ENCODE assay signal across 8 mouse cellular contexts in the genomic region with DNA sequence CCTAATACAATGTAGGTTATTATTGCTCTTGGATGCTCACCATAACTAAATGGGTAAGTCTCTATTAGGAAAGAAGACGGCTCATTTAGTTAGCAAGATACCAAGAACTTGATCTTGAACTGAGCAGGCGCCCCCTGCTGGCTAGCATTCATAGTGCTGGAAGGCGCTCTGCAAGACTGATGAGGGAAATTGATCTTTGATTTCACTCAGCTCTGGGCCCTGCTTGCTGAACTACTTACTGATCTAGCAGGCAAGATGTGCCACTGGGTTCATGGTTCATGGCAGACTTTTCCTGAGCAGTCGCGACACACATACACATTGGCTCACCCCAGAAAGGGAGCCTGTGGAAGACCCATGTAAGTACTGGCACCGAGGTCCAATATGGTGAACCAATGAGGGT. TPM values are rescaled to one million over a fixed set of nuclear protein-coding genes. Genes with fewer than 3 reads are reported as not detected.
DNase-seq lines count a peak whose midpoint lies in the region; ATAC-seq and TF ChIP-seq lines count a peak whose summit lies in the region.

No protein-coding gene starts in this region.

- no peaks in the 10 kb centered on the region for H3K36me3 ChIP-seq in heart, embryonic 11.5 days (ENCODE audit: control insufficient read depth, insufficient read depth, low read length)
- no peaks in the 10 kb centered on the region for H3K36me3 ChIP-seq in thymus, adult 2 months (ENCODE audit: control insufficient read depth, insufficient read depth, low read length)

- 35% methylated on average over 6 of the region's 6 CpGs for WGBS in heart, embryonic 11.5 days (ENCODE audit: insufficient replicate concordance)
- WGBS in thymus, adult 2 months: 41% methylated on average over 6 of the region's 6 CpGs

- ATAC-seq in heart, embryonic 11.5 days (replicated peaks; ENCODE audit: insufficient number of reproducible peaks, low FRiP score, low TSS enrichment): no peak

- H3K4me3 ChIP-seq in heart, embryonic 11.5 days (ENCODE audit: low read depth, low read length): no peak overlapping the region
- H3K4me3 ChIP-seq in thymus, adult 2 months (ENCODE audit: control insufficient read depth, insufficient read depth, low read length): no peak overlapping the region

- TF ChIP-seq CTCF in thymus, adult 2 months (IDR thresholded peaks at IDR 0.05; ENCODE audit: borderline replicate concordance, control insufficient read depth, extremely low read depth, insufficient read depth, low read length, poor library complexity): peak; percentile 38; the same call in 1 of the 2 replicates

- H3K27me3 ChIP-seq in heart, embryonic 11.5 days (ENCODE audit: control insufficient read depth, insufficient read depth, low read length): no peaks in the 10 kb centered on the region
- H3K27me3 ChIP-seq in thymus, adult 2 months (ENCODE audit: control insufficient read depth, insufficient read depth, low read length): no peaks in the 10 kb centered on the region

- peak; percentile 91 for DNase-seq in heart, adult 11 months
- peak; percentile 67 for DNase-seq in adrenal gland, adult 2 months
- DNase-seq in embryo, embryonic 11.5 days (ENCODE audit: low read depth, low spot score): peak; percentile 67
- DNase-seq in heart, postnatal 25 days (ENCODE audit: low spot score): peak; percentile 14
- peak; percentile 73 to 79 for DNase-seq in left cerebral cortex, postnatal 25 days (ENCODE audit: low spot score in 2 of 2)
- DNase-seq in ovary, postnatal 10 days (ENCODE audit: low spot score): peak; percentile 60
- DNase-seq in thymus, adult 2 months: peak; percentile 76

- TF ChIP-seq POLR2A in thymus, adult 2 months (IDR thresholded peaks at IDR 0.05; ENCODE audit: control insufficient read depth, extremely low read depth, insufficient read depth, low read length, poor library complexity): no peak

- H3K27ac ChIP-seq in heart, embryonic 11.5 days (ENCODE audit: low read depth, low read length): no peak overlapping the region
- H3K27ac ChIP-seq in thymus, adult 2 months (ENCODE audit: control insufficient read depth, insufficient read depth, low read length): no peak overlapping the region

- no peak overlapping the region; the same call in 1 of the 2 replicates for H3K4me2 ChIP-seq in heart, embryonic 11.5 days

- intact Hi-C loops in heart, postnatal 25 days (cut with DNase I): loop anchor here (2.0 to 5.0 kb wide), 2 partner anchors 46 to 507 kb away; no protein-coding TSS in a partner anchor
- intact Hi-C loops in left cerebral cortex, postnatal 25 days (cut with DNase I): loop anchor here (1.0 to 2.0 kb wide), 3 partner anchors 46 to 744 kb away; no protein-coding TSS in a partner anchor

- peaks cover under 1% of the 10 kb centered on the region; the same call in 1 of the 2 replicates for H3K4me1 ChIP-seq in heart, embryonic 11.5 days (ENCODE audit: control insufficient read depth, insufficient read depth, low read length)
- H3K4me1 ChIP-seq in thymus, adult 2 months (replicated peaks; ENCODE audit: control insufficient read depth, insufficient read depth, low read length): peaks cover under 1% of the 10 kb centered on the region

- no peak overlapping the region for H3K9ac ChIP-seq in heart, embryonic 11.5 days (ENCODE audit: low read depth, low read length)

- H3K9me3 ChIP-seq in heart, embryonic 11.5 days (replicated peaks; ENCODE audit: control insufficient read depth, low read length): no peaks in the 10 kb centered on the region

RNA-seq across cellular contexts. Expression of a gene that starts 4.2 kb away (rescaled TPM):
- 84.9 and 93.0 TPM in 2 replicates for polyA plus RNA-seq in heart, embryonic 11.5 days (2014; fragmentation: Nextera tagmentation; extraction: Ambion mirVana)
- total RNA-seq in adrenal gland, adult 2 months (2021): 100 to 1,000 TPM; 159 to 173 TPM
- polyA plus RNA-seq in adrenal gland, adult 2 months (2012; rRNA removed): 31.4 and 41.9 TPM in 2 replicates
- total RNA-seq in heart, postnatal 25 days (2021): 10 to 100 TPM; 36.4 to 41.4 TPM
- 10 to 100 TPM; 62.3 to 64.3 TPM for total RNA-seq in left cerebral cortex, postnatal 25 days (2021)
- 72.4 and 81.4 TPM in 2 replicates for polyA plus RNA-seq in thymus, adult 2 months (2012; rRNA removed)

RNA-seq across cellular contexts. Expression of a gene that starts 21.7 kb away (rescaled TPM):
- polyA plus RNA-seq in heart, embryonic 11.5 days (2014; fragmentation: Nextera tagmentation; extraction: Ambion mirVana): not detected in 2 replicates
- total RNA-seq in adrenal gland, adult 2 months (2021): under 1 TPM in 1 of 2 experiments, not detected in 1; 0.28 TPM
- polyA plus RNA-seq in adrenal gland, adult 2 months (2012; rRNA removed): not detected in 2 replicates
- not detected for total RNA-seq in heart, postnatal 25 days (2021)
- under 1 TPM in 1 of 2 experiments, not detected in 1; 0.25 TPM for total RNA-seq in left cerebral cortex, postnatal 25 days (2021)
- 0.20 and 0.28 TPM in 2 replicates for polyA plus RNA-seq in thymus, adult 2 months (2012; rRNA removed)

RNA-seq across cellular contexts. Expression of a gene that starts 36.0 kb away (rescaled TPM):
- polyA plus RNA-seq in heart, embryonic 11.5 days (2014; fragmentation: Nextera tagmentation; extraction: Ambion mirVana): 15.7 and 17.1 TPM in 2 replicates
- total RNA-seq in adrenal gland, adult 2 months (2021): 10 to 100 TPM; 24.8 to 33.6 TPM
- polyA plus RNA-seq in adrenal gland, adult 2 months (2012; rRNA removed): 39.9 and 62.2 TPM in 2 replicates
- total RNA-seq in heart, postnatal 25 days (2021): 10 to 100 TPM; 17.1 to 18.7 TPM
- total RNA-seq in left cerebral cortex, postnatal 25 days (2021): 10 to 100 TPM; 56.8 to 64.7 TPM
- 107 TPM in 2 replicates for polyA plus RNA-seq in thymus, adult 2 months (2012; rRNA removed)

Comparison
In these comparisons a context has a peak if more than half of its experiments do, and no peak if none do; other contexts are left out.
1. DNase-seq: peak in every context shown above with its lines; median percentile 91 in heart, adult 11 months; 76 in left cerebral cortex, postnatal 25 days; 76 in thymus, adult 2 months; 67 in adrenal gland, adult 2 months; 67 in embryo, embryonic 11.5 days; 60 in ovary, postnatal 10 days; 14 in heart, postnatal 25 days.